Mouse (Mus musculus): ENCODE data around the gene Cntn4.

- TF ChIP-seq NANOG (IDR thresholded peaks at IDR 0.05; ENCODE audit: borderline replicate concordance, low read length) = no peak
- TF ChIP-seq CTCF (conservative IDR thresholded peaks at IDR 0.05; ENCODE audit: low read length) = no peak
- TF ChIP-seq POU5F1 (IDR thresholded peaks at IDR 0.05; ENCODE audit: borderline replicate concordance, low read length) = no peak
Measured at GRCm38 (mm10) chr6:106332933-106333332, 655.5 kb downstream of the Cntn4 start.
